Mouse (Mus musculus) lung, postnatal 0 days (tissue): ENCODE results near the gene Ndufa3. TPM values are rescaled to one million over a fixed set of nuclear protein-coding genes. Genes with fewer than 3 reads are reported as not detected.

Experiments
- ATAC-seq: fragments of 200-750 bp; cut with Nextera tagmentation; 2 replicates; pipeline ENCODE4 v1.8.0; 2017; ENCODE audit warnings: moderate library complexity
- DNase-seq: peaks from one replicate; pipeline ENCODE4 v3.0.0-alpha.2; 2016; ENCODE audit warnings: low spot score
- H3K27ac ChIP-seq: fragments of 300-500 bp; sonication (generic); 2 replicates; pipeline ENCODE4 v1.5.1; 2014; ENCODE audit warnings: antibody characterized with exemption, mild to moderate bottlenecking, low read length, mixed read lengths
- H3K27me3 ChIP-seq: fragments of 300-500 bp; sonication (generic); replicated peaks from 2 replicates; pipeline ENCODE4 v1.6.1; 2014; ENCODE audit warnings: low read length, mixed read lengths; ENCODE audit not compliant: insufficient read depth
- H3K36me3 ChIP-seq: fragments of 300-500 bp; sonication (generic); 2 replicates; pipeline ENCODE4 v1.6.1; 2014; ENCODE audit warnings: low read length, mixed read lengths; ENCODE audit not compliant: insufficient read depth
- H3K4me1 ChIP-seq: fragments of 300-500 bp; sonication (generic); 2 replicates; pipeline ENCODE4 v1.6.1; 2014; ENCODE audit warnings: antibody characterized with exemption, low read depth, low read length, mixed read lengths; ENCODE audit not compliant: insufficient read depth
- H3K4me2 ChIP-seq: fragments of 300-500 bp; sonication (generic); replicated peaks from 2 replicates; pipeline ENCODE4 v1.6.1; 2014; ENCODE audit warnings: low read depth, mild to moderate bottlenecking, low read length, moderate library complexity, mixed read lengths
- H3K4me3 ChIP-seq: fragments of 300-500 bp; sonication (generic); 2 replicates; pipeline ENCODE4 v1.5.1; 2014; ENCODE audit warnings: low read depth, low read length
- H3K9ac ChIP-seq: fragments of 300-500 bp; sonication (generic); replicated peaks from 2 replicates; pipeline ENCODE4 v1.6.1; 2014; ENCODE audit warnings: low read depth, mild to moderate bottlenecking
- H3K9me3 ChIP-seq: fragments of 300-500 bp; sonication (generic); 2 replicates; pipeline ENCODE4 v1.6.1; 2016; ENCODE audit warnings: low read length, mixed read lengths
- CTCF ChIP-seq: IDR thresholded peaks from 2 replicates; pipeline ENCODE4 v1.5.1; 2016; ENCODE audit warnings: antibody characterized with exemption, mild to moderate bottlenecking
- EP300 ChIP-seq: IDR thresholded peaks from 2 replicates; pipeline ENCODE4 v1.6.1; 2016; ENCODE audit warnings: antibody characterized with exemption, mild to moderate bottlenecking, control low read depth
- WGBS: fragments of 180-500 bp; shearing (Covaris S2); extraction: QIAGEN DNeasy Blood & Tissue Kit; methylation state at CpG from one replicate; pipeline ENCODE4 v1.1.7; 2014; 5-methylcytosine and 5-hydroxymethylcytosine counted together
- microRNA-seq: library from miRNA; unstranded; fragments of <30 nt; microRNA quantifications from one replicate; pipeline ENCODE4, GENCODE M21; 2016
- polyA plus RNA-seq: library from polyadenylated mRNA; unstranded; fragments of >200 nt; fragmentation: Nextera tagmentation; extraction: Ambion mirVana; gene quantifications from 2 replicates; pipeline ENCODE4 v1.2.1, GENCODE M21; 2015

Ndufa3 gene
- polyA plus RNA-seq, 1 experiment from 2014 or later: 505 TPM

DNA sequence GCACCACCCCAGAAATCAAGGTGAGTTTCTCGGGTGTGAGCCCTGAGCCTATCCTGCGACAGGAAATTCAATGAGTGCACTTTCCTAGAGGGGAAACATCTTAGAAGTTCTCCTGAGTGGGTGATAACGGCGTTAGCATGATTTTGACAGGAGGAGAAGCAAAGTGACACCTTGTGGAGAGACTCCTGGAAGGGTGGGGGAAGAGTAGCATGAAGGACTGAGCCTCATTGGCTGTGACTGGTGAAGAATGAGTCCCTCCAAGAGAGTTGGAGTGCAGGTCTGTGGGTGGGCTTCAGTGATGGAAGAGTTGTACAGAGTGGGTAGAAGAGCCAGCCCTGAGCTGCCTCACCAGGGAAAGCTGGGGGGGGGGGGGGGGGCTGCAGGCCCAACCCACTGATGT is 39.8 kb downstream of the Ndufa3 start:
- H3K27me3 ChIP-seq: no peaks in the 10 kb centered on the region
- 71% methylated on average over 4 of the region's 4 CpGs for WGBS

DNA sequence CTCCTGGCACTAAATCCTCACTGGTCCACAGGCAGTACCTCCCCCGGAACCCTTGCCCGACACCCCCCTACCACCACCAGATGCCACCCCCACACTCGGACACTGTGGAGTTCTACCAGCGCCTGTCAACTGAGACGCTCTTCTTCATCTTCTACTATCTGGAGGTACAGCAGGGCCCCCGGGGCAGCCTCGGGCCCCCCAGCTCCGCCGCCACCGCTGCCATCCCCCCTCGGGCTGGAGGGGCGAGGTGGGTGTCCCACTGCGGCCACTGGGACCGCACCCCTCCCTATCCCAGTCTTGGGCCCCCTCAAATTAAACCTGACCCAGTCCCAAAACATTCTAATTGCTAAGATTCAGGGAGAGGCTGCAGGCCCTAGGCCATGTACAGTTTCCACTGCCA is 41.4 kb downstream of the Ndufa3 start:
- DNase-seq: no peak
- ATAC-seq: no peak
- 91% methylated on average over 14 of the region's 14 CpGs for WGBS
- Histone ChIP-seq H3K27me3 (no peaks in the 10 kb centered on the region), H3K27ac (no peak overlapping the region), H3K4me2 (no peak overlapping the region), H3K36me3 (peaks cover 63% of the 10 kb centered on the region), H3K9me3 (no peaks in the 10 kb centered on the region), H3K9ac (no peak overlapping the region), H3K4me1 (no peaks in the 10 kb centered on the region), H3K4me3 (no peak overlapping the region)
- no peak for TF ChIP-seq EP300
- no peak for TF ChIP-seq CTCF

More for the DNA sequence above, 39.8 kb downstream of the Ndufa3 start:
- Histone ChIP-seq H3K9ac (no peak overlapping the region), H3K27ac (no peak overlapping the region), H3K4me1 (no peaks in the 10 kb centered on the region), H3K4me2 (no peak overlapping the region), H3K36me3 (peaks cover 79% of the 10 kb centered on the region), H3K9me3 (no peaks in the 10 kb centered on the region), H3K4me3 (no peak overlapping the region)
- no peak for ATAC-seq
- DNase-seq: no peak
- TF ChIP-seq CTCF: no peak
- TF ChIP-seq EP300: no peak

DNA sequence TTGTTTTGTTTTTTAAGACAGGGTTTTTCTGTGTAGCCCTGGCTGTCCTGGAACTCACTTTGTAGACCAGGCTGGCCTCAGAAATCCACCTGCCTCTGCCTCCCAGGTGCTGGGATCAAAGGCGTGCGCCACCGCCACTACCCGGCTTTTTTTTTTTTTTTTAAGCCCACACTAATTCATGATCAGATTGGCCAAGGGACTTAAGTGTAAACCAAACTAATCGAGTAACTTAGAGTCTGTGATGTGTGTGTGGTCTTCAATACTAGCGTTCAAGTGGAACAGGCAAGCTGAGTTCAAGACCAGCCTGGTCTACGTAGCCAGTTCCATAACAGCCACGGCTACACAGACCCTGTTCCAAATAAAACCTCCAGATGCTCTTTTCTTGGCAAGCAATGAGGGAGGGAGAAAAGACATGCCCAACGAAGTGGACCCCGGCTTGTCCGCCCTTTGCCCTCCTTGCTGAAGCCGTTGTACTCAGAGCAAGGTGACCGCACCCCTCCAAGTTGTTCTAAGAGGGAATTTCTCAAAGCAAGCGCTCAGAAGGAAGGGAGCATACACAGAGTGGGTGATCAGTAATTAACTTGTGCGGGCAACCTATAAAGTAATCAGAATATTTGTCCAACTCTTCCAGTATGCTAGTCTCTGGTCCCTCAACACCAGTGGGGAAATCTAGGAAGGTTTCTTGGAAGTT is 47.5 kb downstream of the Ndufa3 start:
- Histone ChIP-seq H3K4me1 (peaks cover 8% of the 10 kb centered on the region), H3K4me3 (peak overlapping the region; percentile 59), H3K9ac (peak overlapping the region; percentile 70), H3K9me3 (no peaks in the 10 kb centered on the region), H3K27me3 (no peaks in the 10 kb centered on the region), H3K36me3 (peaks cover 18% of the 10 kb centered on the region), H3K4me2 (peak overlapping the region; percentile 68), H3K27ac (peak overlapping the region; percentile 90)
- peak; percentile 41 for ATAC-seq
- TF ChIP-seq EP300 (peak; percentile 23; the same call in 1 of the 2 replicates), CTCF (no peak)
- 22% methylated on average over 15 of the region's 15 CpGs for WGBS
- peak; percentile 72 for DNase-seq

GRCm38 (mm10) chr7:3665215-3666114 is 48.3 kb downstream of the Ndufa3 start, which contains the start of gene Leng1:
Gene Leng1, minus strand, starts transcription at chr7:3665840.
- H3K9ac ChIP-seq: peak within 1 kb of the TSS; percentile 70
- peak; percentile 99 for DNase-seq
- ATAC-seq: peak; percentile 99
- 2% methylated on average over 45 of the region's 45 CpGs for WGBS
- peak within 1 kb of the TSS; percentile 68 for H3K4me2 ChIP-seq
- no peaks in the 10 kb centered on the region for H3K27me3 ChIP-seq
- peak within 1 kb of the TSS; percentile 90 for H3K27ac ChIP-seq
- no peaks in the 10 kb centered on the region for H3K9me3 ChIP-seq
- peaks cover 10% of the 10 kb centered on the region for H3K36me3 ChIP-seq
- peak within 1 kb of the TSS; percentile 59 for H3K4me3 ChIP-seq
- no peak for TF ChIP-seq CTCF
- no peak for TF ChIP-seq EP300
- peaks cover 8% of the 10 kb centered on the region for H3K4me1 ChIP-seq

DNA sequence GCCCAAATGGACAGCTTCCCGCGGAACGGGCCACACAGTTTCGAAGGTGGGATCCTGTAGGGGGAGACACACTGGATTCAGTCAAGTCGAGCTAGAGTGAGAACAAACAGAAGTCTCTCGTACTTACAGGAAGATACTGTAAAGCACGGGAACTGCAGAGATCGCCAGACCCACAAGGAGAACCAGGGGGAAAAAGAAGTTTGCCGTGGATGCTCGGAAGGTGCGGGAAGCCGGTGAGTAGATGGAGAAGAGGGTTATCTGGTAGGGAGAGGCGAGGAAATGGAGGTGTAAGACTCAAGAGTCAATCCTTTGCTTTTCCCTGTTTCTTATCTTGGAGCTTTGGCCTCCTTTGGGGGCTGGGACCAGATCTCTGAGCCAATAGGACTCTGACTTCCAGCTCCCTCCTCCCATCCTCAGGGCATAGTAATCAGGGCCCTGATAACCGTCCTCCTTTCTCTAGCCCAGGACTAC is 49.8 kb downstream of the Ndufa3 start:
- Histone ChIP-seq H3K4me3 (peak overlapping the region; percentile 11; the same call in 1 of the 2 replicates), H3K27ac (no peak overlapping the region), H3K4me1 (peaks cover 8% of the 10 kb centered on the region), H3K9me3 (no peaks in the 10 kb centered on the region), H3K9ac (no peak overlapping the region), H3K36me3 (no peaks in the 10 kb centered on the region), H3K4me2 (peak overlapping the region; percentile 11; the same call in 1 of the 2 replicates), H3K27me3 (no peaks in the 10 kb centered on the region)
- 9% methylated on average over 14 of the region's 14 CpGs for WGBS
- ATAC-seq: no peak
- TF ChIP-seq EP300 (no peak), CTCF (peak; percentile 50)
- DNase-seq: peak; percentile 39

Small RNA genes within 50 kb of the gene (microRNA-seq; reads per million reads assigned to microRNA genes)
- gene Gm25100: not detected
- gene Mir3572: 1.5 reads per million

Other genes starting within 250 kb of the Ndufa3 start
- 0.13 TPM in 1 of 2 replicates, not detected in the other for gene Cacng8, start 226.7 kb upstream of the Ndufa3 start, polyA plus RNA-seq
- not detected in 2 replicates for gene Cacng6, start 193.2 kb upstream of the Ndufa3 start, polyA plus RNA-seq
- 0.10 and 0.36 TPM in 2 replicates for gene Tarm1, start 114.7 kb upstream of the Ndufa3 start, polyA plus RNA-seq
- gene Oscar, start 1.2 kb upstream of the Ndufa3 start, polyA plus RNA-seq: 0.11 and 0.14 TPM in 2 replicates
- gene Tfpt, start 12.6 kb downstream of the Ndufa3 start, polyA plus RNA-seq: 16.3 and 16.7 TPM in 2 replicates
- gene Prpf31, start 12.6 kb downstream of the Ndufa3 start, polyA plus RNA-seq: 36.6 and 39.0 TPM in 2 replicates
- 23.9 and 24.4 TPM in 2 replicates for gene Cnot3, start 27.9 kb downstream of the Ndufa3 start, polyA plus RNA-seq
- 16.0 and 16.4 TPM in 2 replicates for gene Leng1, start 48.5 kb downstream of the Ndufa3 start, polyA plus RNA-seq
- 60.3 and 69.0 TPM in 2 replicates for gene Tmc4, start 60.2 kb downstream of the Ndufa3 start, polyA plus RNA-seq
- 155 and 158 TPM in 2 replicates for gene Tsen34, start 75.5 kb downstream of the Ndufa3 start, polyA plus RNA-seq
- gene Mboat7, start 76.2 kb downstream of the Ndufa3 start, polyA plus RNA-seq: 39.1 and 43.8 TPM in 2 replicates
- 1,058 and 1,064 TPM in 2 replicates for gene Rps9, start 86.6 kb downstream of the Ndufa3 start, polyA plus RNA-seq
- gene Pirb, start 103.0 kb downstream of the Ndufa3 start, polyA plus RNA-seq: 4.7 and 5.3 TPM in 2 replicates
- 0.25 and 0.41 TPM in 2 replicates for gene Gm15448, start 208.3 kb downstream of the Ndufa3 start, polyA plus RNA-seq
- 2.2 and 2.4 TPM in 2 replicates for gene Pira2, start 227.7 kb downstream of the Ndufa3 start, polyA plus RNA-seq